Mouse (Mus musculus): ENCODE data around the gene Mpl. TPM values are rescaled to one million over a fixed set of nuclear protein-coding genes. Genes with fewer than 3 reads are reported as not detected.
A peak's percentile ranks its signal among the peaks of the same experiment; 100 is the strongest.

Gene Mpl
- polyA plus RNA-seq (2015; fragmentation: Nextera tagmentation; extraction: Ambion mirVana) = 6.1 and 7.3 TPM in 2 replicates

- Histone ChIP-seq H3K9me3 (replicated peaks; ENCODE audit: control insufficient read depth, low read length) (no peaks in the 10 kb centered on the region), H3K27me3 (ENCODE audit: control insufficient read depth, insufficient read depth, low read depth, low read length) (no peaks in the 10 kb centered on the region), H3K4me1 (ENCODE audit: control insufficient read depth, low read depth, low read length) (no peaks in the 10 kb centered on the region), H3K4me2 (ENCODE audit: low read depth, low read length) (no peak within 1 kb of the TSS), H3K4me3 (ENCODE audit: low read depth, low read length) (no peak within 1 kb of the TSS), H3K36me3 (ENCODE audit: control insufficient read depth, insufficient read depth) (no peaks in the 10 kb centered on the region), H3K27ac (ENCODE audit: low read length) (no peak within 1 kb of the TSS), H3K9ac (ENCODE audit: low read depth, low read length) (no peak within 1 kb of the TSS)
- ATAC-seq (ENCODE audit: low read depth) = peak; percentile 30; the same call in 1 of the 2 replicates
- 24% methylated on average over 9 of the region's 9 CpGs for WGBS (ENCODE audit: insufficient replicate concordance)
Observed at GRCm38 (mm10) chr4:118457345-118457975, at the start of gene Mpl. Gene Mpl (minus strand): TSS chr4:118457513.

DNA sequence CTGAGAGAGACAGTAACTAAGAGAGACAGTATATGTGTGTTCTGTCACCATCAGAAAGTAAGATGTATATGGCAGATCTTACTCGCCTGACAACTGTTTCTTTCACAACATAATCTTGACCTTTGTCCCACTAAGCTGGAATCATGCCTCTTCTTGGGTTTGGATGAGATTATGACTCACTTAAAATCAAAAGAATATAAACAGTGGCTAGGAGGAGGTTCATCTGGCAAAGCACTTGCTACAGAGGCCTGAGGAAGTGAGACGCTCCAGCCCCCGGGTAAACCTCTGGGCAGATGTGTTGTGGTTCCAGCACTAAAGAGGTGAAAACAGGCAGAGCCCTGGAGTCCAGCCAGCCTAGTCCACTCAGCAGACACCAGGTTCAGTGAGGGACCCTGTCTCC is 48.2 kb upstream of the Mpl start:
- WGBS (ENCODE audit: insufficient replicate concordance) = 48% methylated on average over 3 of the region's 3 CpGs
- no peak for ATAC-seq (ENCODE audit: low read depth)

DNA sequence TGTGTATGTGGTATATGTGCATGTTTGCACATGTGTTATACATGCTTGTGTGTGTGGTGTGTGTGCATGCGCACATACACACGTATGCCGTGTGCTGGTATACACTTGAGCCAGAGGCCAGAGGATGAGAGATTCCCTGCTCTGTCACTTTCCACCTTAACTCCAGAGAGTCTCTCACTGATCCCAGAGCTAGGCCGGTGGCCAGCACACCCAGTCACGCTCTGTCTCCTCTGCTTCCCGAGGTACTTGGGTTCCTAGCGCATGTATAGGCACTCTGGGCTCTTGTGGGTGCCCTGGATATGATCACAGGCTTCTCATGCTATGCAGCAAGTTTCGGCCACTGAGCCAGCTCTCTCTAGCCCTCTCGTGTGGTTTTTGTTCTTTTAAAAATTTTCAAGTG is 43.5 kb upstream of the Mpl start:
- 63% methylated on average over 9 of the region's 9 CpGs for WGBS (ENCODE audit: insufficient replicate concordance)

More for the DNA sequence above, 48.2 kb upstream of the Mpl start:
- no peaks in the 10 kb centered on the region for H3K4me1 ChIP-seq (ENCODE audit: control insufficient read depth, low read depth, low read length)
- no peaks in the 10 kb centered on the region for H3K36me3 ChIP-seq (ENCODE audit: control insufficient read depth, insufficient read depth)
- no peak overlapping the region for H3K4me2 ChIP-seq (ENCODE audit: low read depth, low read length)
- no peak overlapping the region for H3K4me3 ChIP-seq (ENCODE audit: low read depth, low read length)
- H3K27me3 ChIP-seq (ENCODE audit: control insufficient read depth, insufficient read depth, low read depth, low read length) = no peaks in the 10 kb centered on the region
- H3K27ac ChIP-seq (ENCODE audit: low read length) = no peak overlapping the region
- H3K9me3 ChIP-seq (replicated peaks; ENCODE audit: control insufficient read depth, low read length) = no peaks in the 10 kb centered on the region
- no peak overlapping the region for H3K9ac ChIP-seq (ENCODE audit: low read depth, low read length)

GRCm38 (mm10) chr4:118500171-118500724 is 42.9 kb upstream of the Mpl start:
- no peaks in the 10 kb centered on the region for H3K9me3 ChIP-seq (replicated peaks; ENCODE audit: control insufficient read depth, low read length)
- no peaks in the 10 kb centered on the region for H3K27me3 ChIP-seq (ENCODE audit: control insufficient read depth, insufficient read depth, low read depth, low read length)
- no peaks in the 10 kb centered on the region for H3K36me3 ChIP-seq (ENCODE audit: control insufficient read depth, insufficient read depth)
- WGBS (ENCODE audit: insufficient replicate concordance) = 39% methylated on average over 6 of the region's 6 CpGs
- no peak overlapping the region for H3K4me2 ChIP-seq (ENCODE audit: low read depth, low read length)
- no peak overlapping the region for H3K27ac ChIP-seq (ENCODE audit: low read length)
- no peak for ATAC-seq (ENCODE audit: low read depth)
- H3K9ac ChIP-seq (ENCODE audit: low read depth, low read length) = no peak overlapping the region
- no peaks in the 10 kb centered on the region for H3K4me1 ChIP-seq (ENCODE audit: control insufficient read depth, low read depth, low read length)
- no peak overlapping the region for H3K4me3 ChIP-seq (ENCODE audit: low read depth, low read length)

More for the DNA sequence above, 43.5 kb upstream of the Mpl start:
- Histone ChIP-seq H3K27ac (ENCODE audit: low read length) (no peak overlapping the region), H3K9me3 (replicated peaks; ENCODE audit: control insufficient read depth, low read length) (no peaks in the 10 kb centered on the region), H3K4me3 (ENCODE audit: low read depth, low read length) (no peak overlapping the region), H3K36me3 (ENCODE audit: control insufficient read depth, insufficient read depth) (no peaks in the 10 kb centered on the region), H3K4me1 (ENCODE audit: control insufficient read depth, low read depth, low read length) (no peaks in the 10 kb centered on the region), H3K4me2 (ENCODE audit: low read depth, low read length) (no peak overlapping the region), H3K9ac (ENCODE audit: low read depth, low read length) (no peak overlapping the region), H3K27me3 (ENCODE audit: control insufficient read depth, insufficient read depth, low read depth, low read length) (no peaks in the 10 kb centered on the region)
- no peak for ATAC-seq (ENCODE audit: low read depth)

- Histone ChIP-seq H3K27ac (ENCODE audit: low read length) (no peak overlapping the region), H3K4me1 (ENCODE audit: control insufficient read depth, low read depth, low read length) (no peaks in the 10 kb centered on the region), H3K4me3 (ENCODE audit: low read depth, low read length) (no peak overlapping the region), H3K27me3 (ENCODE audit: control insufficient read depth, insufficient read depth, low read depth, low read length) (no peaks in the 10 kb centered on the region), H3K9me3 (replicated peaks; ENCODE audit: control insufficient read depth, low read length) (no peaks in the 10 kb centered on the region), H3K9ac (ENCODE audit: low read depth, low read length) (no peak overlapping the region), H3K36me3 (ENCODE audit: control insufficient read depth, insufficient read depth) (no peaks in the 10 kb centered on the region), H3K4me2 (ENCODE audit: low read depth, low read length) (no peak overlapping the region)
- 72% methylated on average over 10 of the region's 10 CpGs for WGBS (ENCODE audit: insufficient replicate concordance)
- ATAC-seq (ENCODE audit: low read depth) = no peak
Observed at GRCm38 (mm10) chr4:118490461-118490860, 33.1 kb upstream of the Mpl start.

GRCm38 (mm10) chr4:118489717-118490132 is 32.4 kb upstream of the Mpl start, which contains the start of gene Tie1:
Gene Tie1 (minus strand): TSS chr4:118490061.
- Histone ChIP-seq H3K36me3 (ENCODE audit: control insufficient read depth, insufficient read depth) (no peaks in the 10 kb centered on the region), H3K4me3 (ENCODE audit: low read depth, low read length) (no peak within 1 kb of the TSS; the same call in 1 of the 2 replicates), H3K4me1 (ENCODE audit: control insufficient read depth, low read depth, low read length) (no peaks in the 10 kb centered on the region), H3K27ac (ENCODE audit: low read length) (no peak within 1 kb of the TSS), H3K27me3 (ENCODE audit: control insufficient read depth, insufficient read depth, low read depth, low read length) (no peaks in the 10 kb centered on the region), H3K4me2 (ENCODE audit: low read depth, low read length) (no peak within 1 kb of the TSS), H3K9ac (ENCODE audit: low read depth, low read length) (no peak within 1 kb of the TSS), H3K9me3 (replicated peaks; ENCODE audit: control insufficient read depth, low read length) (no peaks in the 10 kb centered on the region)
- WGBS (ENCODE audit: insufficient replicate concordance) = 19% methylated on average over 8 of the region's 8 CpGs
- peak; percentile 72 for ATAC-seq (ENCODE audit: low read depth)

- no peak overlapping the region for H3K4me3 ChIP-seq (ENCODE audit: low read depth, low read length)
- WGBS (ENCODE audit: insufficient replicate concordance) = 66% methylated on average over 15 of the region's 15 CpGs
Observed at GRCm38 (mm10) chr4:118476773-118477530, 19.6 kb upstream of the Mpl start.

GRCm38 (mm10) chr4:118472687-118473086 is 15.4 kb upstream of the Mpl start:
- H3K4me1 ChIP-seq (ENCODE audit: control insufficient read depth, low read depth, low read length) = no peaks in the 10 kb centered on the region
- no peak overlapping the region for H3K4me2 ChIP-seq (ENCODE audit: low read depth, low read length)
- no peaks in the 10 kb centered on the region for H3K9me3 ChIP-seq (replicated peaks; ENCODE audit: control insufficient read depth, low read length)
- no peak overlapping the region for H3K9ac ChIP-seq (ENCODE audit: low read depth, low read length)
- no peaks in the 10 kb centered on the region for H3K36me3 ChIP-seq (ENCODE audit: control insufficient read depth, insufficient read depth)
- no peak overlapping the region for H3K27ac ChIP-seq (ENCODE audit: low read length)
- no peak overlapping the region for H3K4me3 ChIP-seq (ENCODE audit: low read depth, low read length)
- ATAC-seq (ENCODE audit: low read depth) = no peak
- H3K27me3 ChIP-seq (ENCODE audit: control insufficient read depth, insufficient read depth, low read depth, low read length) = no peaks in the 10 kb centered on the region
- 67% methylated on average over 11 of the region's 11 CpGs for WGBS (ENCODE audit: insufficient replicate concordance)

More at GRCm38 (mm10) chr4:118476773-118477530, 19.6 kb upstream of the Mpl start:
- Histone ChIP-seq H3K9me3 (replicated peaks; ENCODE audit: control insufficient read depth, low read length) (no peaks in the 10 kb centered on the region), H3K4me1 (ENCODE audit: control insufficient read depth, low read depth, low read length) (no peaks in the 10 kb centered on the region), H3K27ac (ENCODE audit: low read length) (no peak overlapping the region), H3K36me3 (ENCODE audit: control insufficient read depth, insufficient read depth) (no peaks in the 10 kb centered on the region), H3K9ac (ENCODE audit: low read depth, low read length) (no peak overlapping the region), H3K27me3 (ENCODE audit: control insufficient read depth, insufficient read depth, low read depth, low read length) (no peaks in the 10 kb centered on the region), H3K4me2 (ENCODE audit: low read depth, low read length) (no peak overlapping the region)
- ATAC-seq (ENCODE audit: low read depth) = no peak

- Histone ChIP-seq H3K27ac (ENCODE audit: low read length) (no peak overlapping the region), H3K9me3 (replicated peaks; ENCODE audit: control insufficient read depth, low read length) (no peaks in the 10 kb centered on the region), H3K4me2 (ENCODE audit: low read depth, low read length) (no peak overlapping the region), H3K27me3 (ENCODE audit: control insufficient read depth, insufficient read depth, low read depth, low read length) (no peaks in the 10 kb centered on the region), H3K36me3 (ENCODE audit: control insufficient read depth, insufficient read depth) (no peaks in the 10 kb centered on the region), H3K4me3 (ENCODE audit: low read depth, low read length) (no peak overlapping the region), H3K9ac (ENCODE audit: low read depth, low read length) (no peak overlapping the region), H3K4me1 (ENCODE audit: control insufficient read depth, low read depth, low read length) (no peaks in the 10 kb centered on the region)
- no peak for ATAC-seq (ENCODE audit: low read depth)
- WGBS (ENCODE audit: insufficient replicate concordance) = 78% methylated on average over 6 of the region's 6 CpGs
Observed at GRCm38 (mm10) chr4:118471281-118471680, 14.0 kb upstream of the Mpl start.

Measured in liver, embryonic 16.5 days (tissue).